Mouse (Mus musculus) forebrain, embryonic 12.5 days (tissue): ENCODE results near the gene Olfr530. TPM values are rescaled to one million over a fixed set of nuclear protein-coding genes. Genes with fewer than 3 reads are reported as not detected.

ENCODE experiments used
- ATAC-seq: fragments of 200-750 bp; cut with Nextera tagmentation; 2 replicates; pipeline ENCODE4 v1.8.0; 2017; ENCODE audit warnings: moderate TSS enrichment; ENCODE audit not compliant: low FRiP score
- H3K27ac ChIP-seq: fragments of 300-500 bp; sonication (generic); 2 replicates; pipeline ENCODE4 v1.5.1; 2016; ENCODE audit warnings: mild to moderate bottlenecking
- H3K27me3 ChIP-seq: fragments of 300-500 bp; sonication (generic); 2 replicates; pipeline ENCODE4 v1.6.1; 2016; ENCODE audit warnings: mild to moderate bottlenecking
- H3K36me3 ChIP-seq: fragments of 300-500 bp; sonication (generic); replicated peaks from 2 replicates; pipeline ENCODE4 v1.6.1; 2016; ENCODE audit warnings: mild to moderate bottlenecking
- H3K4me1 ChIP-seq: fragments of 300-500 bp; sonication (generic); 2 replicates; pipeline ENCODE4 v1.6.1; 2016
- H3K4me2 ChIP-seq: fragments of 300-500 bp; sonication (generic); 2 replicates; pipeline ENCODE4 v1.6.1; 2016; ENCODE audit warnings: mild to moderate bottlenecking, moderate library complexity
- H3K4me3 ChIP-seq: fragments of 300-500 bp; sonication (generic); replicated peaks from 2 replicates; pipeline ENCODE4 v1.5.1; 2016; ENCODE audit warnings: mild to moderate bottlenecking
- H3K9ac ChIP-seq: fragments of 300-500 bp; sonication (generic); 2 replicates; pipeline ENCODE4 v1.6.1; 2016; ENCODE audit warnings: mild to moderate bottlenecking
- H3K9me3 ChIP-seq: fragments of 300-500 bp; sonication (generic); 2 replicates; pipeline ENCODE4 v1.6.1; 2016
- WGBS: fragments of 180-500 bp; shearing (Covaris S2); methylation state at CpG from one replicate; pipeline ENCODE4 v1.1.7; 2016; 5-methylcytosine and 5-hydroxymethylcytosine counted together
- polyA plus RNA-seq: library from polyadenylated mRNA; unstranded; fragments of >200 nt; fragmentation: Nextera tagmentation; extraction: Ambion mirVana; gene quantifications from 2 replicates; pipeline ENCODE4 v1.2.1, GENCODE M21; 2016

Gene Olfr530
- not detected in 2 replicates for polyA plus RNA-seq

GRCm38 (mm10) chr7:140376231-140376630 is at the start of gene Olfr530:
Gene Olfr530 (minus strand): TSS chr7:140376331.
- Histone ChIP-seq H3K9ac (no peak within 1 kb of the TSS), H3K27me3 (no peaks in the 10 kb centered on the region), H3K4me2 (no peak within 1 kb of the TSS), H3K27ac (no peak within 1 kb of the TSS), H3K9me3 (no peaks in the 10 kb centered on the region), H3K4me1 (no peaks in the 10 kb centered on the region), H3K4me3 (no peak within 1 kb of the TSS), H3K36me3 (no peaks in the 10 kb centered on the region)
- 67% methylated on average over 1 of the region's 1 CpGs for WGBS
- no peak for ATAC-seq

- Histone ChIP-seq H3K27me3 (no peaks in the 10 kb centered on the region), H3K27ac (no peak within 1 kb of the TSS), H3K4me1 (no peaks in the 10 kb centered on the region), H3K4me3 (no peak within 1 kb of the TSS), H3K36me3 (no peaks in the 10 kb centered on the region), H3K4me2 (no peak within 1 kb of the TSS), H3K9ac (no peak within 1 kb of the TSS), H3K9me3 (no peaks in the 10 kb centered on the region)
- whole genome bisulfite sequencing = 92% methylated on average over 1 of the region's 1 CpGs
- ATAC-seq = no peak
Measured at GRCm38 (mm10) chr7:140421539-140421938, 45.4 kb upstream of the Olfr530 start, which contains the start of gene Olfr532. Gene Olfr532 (minus strand): TSS chr7:140421639.

- 84% methylated on average over 1 of the region's 1 CpGs for WGBS
- no peak for ATAC-seq
- no peak within 1 kb of the TSS for H3K9ac ChIP-seq
- no peak within 1 kb of the TSS for H3K27ac ChIP-seq
- H3K4me2 ChIP-seq = no peak within 1 kb of the TSS
- no peak within 1 kb of the TSS for H3K4me3 ChIP-seq
- no peaks in the 10 kb centered on the region for H3K4me1 ChIP-seq
- H3K9me3 ChIP-seq = no peaks in the 10 kb centered on the region
- H3K36me3 ChIP-seq = no peaks in the 10 kb centered on the region
- H3K27me3 ChIP-seq = no peaks in the 10 kb centered on the region
Measured at GRCm38 (mm10) chr7:140402818-140403217, 26.7 kb upstream of the Olfr530 start, which contains the start of gene Olfr531. Gene Olfr531 (minus strand): TSS chr7:140402918.

GRCm38 (mm10) chr7:140376911-140377310 is 780 bp upstream of the Olfr530 start:
- no peak overlapping the region for H3K27ac ChIP-seq
- no peak overlapping the region for H3K4me2 ChIP-seq
- 95% methylated on average over 2 of the region's 2 CpGs for WGBS
- H3K4me3 ChIP-seq = no peak overlapping the region
- no peaks in the 10 kb centered on the region for H3K9me3 ChIP-seq
- no peaks in the 10 kb centered on the region for H3K36me3 ChIP-seq
- no peaks in the 10 kb centered on the region for H3K4me1 ChIP-seq
- no peaks in the 10 kb centered on the region for H3K27me3 ChIP-seq
- H3K9ac ChIP-seq = no peak overlapping the region
- ATAC-seq = no peak

- H3K4me2 ChIP-seq = no peak overlapping the region
- ATAC-seq = no peak
- no peaks in the 10 kb centered on the region for H3K36me3 ChIP-seq
- no peaks in the 10 kb centered on the region for H3K27me3 ChIP-seq
- H3K9ac ChIP-seq = no peak overlapping the region
- no peaks in the 10 kb centered on the region for H3K9me3 ChIP-seq
- 78% methylated on average over 4 of the region's 4 CpGs for WGBS
- H3K4me3 ChIP-seq = no peak overlapping the region
- no peak overlapping the region for H3K27ac ChIP-seq
- no peaks in the 10 kb centered on the region for H3K4me1 ChIP-seq
Measured at GRCm38 (mm10) chr7:140374300-140374699, 1.8 kb downstream of the Olfr530 start.

GRCm38 (mm10) chr7:140361571-140361970 is 14.6 kb downstream of the Olfr530 start, which contains the start of gene Olfr60:
Gene Olfr60 (minus strand): TSS chr7:140361671.
- ATAC-seq = no peak
- Histone ChIP-seq H3K4me1 (no peaks in the 10 kb centered on the region), H3K4me2 (no peak within 1 kb of the TSS), H3K9ac (no peak within 1 kb of the TSS), H3K36me3 (no peaks in the 10 kb centered on the region), H3K9me3 (0 out of 2 replicates have a peak, but pooled peaks cover 3% of the 10 kb centered on the region), H3K27me3 (no peaks in the 10 kb centered on the region), H3K27ac (no peak within 1 kb of the TSS), H3K4me3 (no peak within 1 kb of the TSS)
- 70% methylated on average over 3 of the region's 3 CpGs for WGBS

- H3K4me2 ChIP-seq = no peak within 1 kb of the TSS
- H3K9me3 ChIP-seq = no peaks in the 10 kb centered on the region
- WGBS = 70% methylated on average over 2 of the region's 2 CpGs
- no peak within 1 kb of the TSS for H3K27ac ChIP-seq
- H3K9ac ChIP-seq = no peak within 1 kb of the TSS
- ATAC-seq = no peak
- no peaks in the 10 kb centered on the region for H3K36me3 ChIP-seq
- no peak within 1 kb of the TSS for H3K4me3 ChIP-seq
- H3K27me3 ChIP-seq = no peaks in the 10 kb centered on the region
- H3K4me1 ChIP-seq = no peaks in the 10 kb centered on the region
Measured at GRCm38 (mm10) chr7:140333717-140334116, 42.4 kb downstream of the Olfr530 start, which contains the start of gene Olfr527. Gene Olfr527 (plus strand): TSS chr7:140334017.

GRCm38 (mm10) chr7:140329766-140330304 is 46.3 kb downstream of the Olfr530 start:
- Histone ChIP-seq H3K4me2 (no peak overlapping the region), H3K9me3 (no peaks in the 10 kb centered on the region), H3K4me1 (no peaks in the 10 kb centered on the region), H3K9ac (no peak overlapping the region), H3K27me3 (no peaks in the 10 kb centered on the region), H3K36me3 (no peaks in the 10 kb centered on the region), H3K4me3 (no peak overlapping the region), H3K27ac (no peak overlapping the region)
- 64% methylated on average over 1 of the region's 1 CpGs for WGBS
- no peak for ATAC-seq

Other genes starting within 250 kb of the Olfr530 start
- gene Mtg1, start 238.8 kb downstream of the Olfr530 start, polyA plus RNA-seq = 28.2 and 28.9 TPM in 2 replicates
- 1.8 and 1.9 TPM in 2 replicates for gene Sprn, start 221.5 kb downstream of the Olfr530 start, polyA plus RNA-seq
- gene Olfr522, start 211.6 kb downstream of the Olfr530 start, polyA plus RNA-seq = not detected in 2 replicates
- gene Olfr523, start 203.1 kb downstream of the Olfr530 start, polyA plus RNA-seq = 0.05 TPM in 1 of 2 replicates, not detected in the other
- gene Olfr524, start 170.4 kb downstream of the Olfr530 start, polyA plus RNA-seq = not detected in 2 replicates
- 0.11 TPM in 1 of 2 replicates, not detected in the other for gene Cd163l1, start 158.1 kb downstream of the Olfr530 start, polyA plus RNA-seq
- not detected in 2 replicates for gene 5830411N06Rik, start 129.0 kb downstream of the Olfr530 start, polyA plus RNA-seq
- not detected in 2 replicates for gene Olfr525, start 55.5 kb downstream of the Olfr530 start, polyA plus RNA-seq
- not detected in 2 replicates for gene Olfr527, start 42.3 kb downstream of the Olfr530 start, polyA plus RNA-seq
- gene Olfr60, start 14.7 kb downstream of the Olfr530 start, polyA plus RNA-seq = not detected in 2 replicates
- gene Olfr531, start 26.6 kb upstream of the Olfr530 start, polyA plus RNA-seq = not detected in 2 replicates
- gene Olfr532, start 45.3 kb upstream of the Olfr530 start, polyA plus RNA-seq = not detected in 2 replicates
- not detected in 2 replicates for gene Olfr533, start 87.0 kb upstream of the Olfr530 start, polyA plus RNA-seq
- not detected in 2 replicates for gene Olfr535, start 107.9 kb upstream of the Olfr530 start, polyA plus RNA-seq
- not detected in 2 replicates for gene Olfr536, start 131.1 kb upstream of the Olfr530 start, polyA plus RNA-seq
- not detected in 2 replicates for gene Olfr538, start 191.6 kb upstream of the Olfr530 start, polyA plus RNA-seq
- gene Olfr46, start 224.9 kb upstream of the Olfr530 start, polyA plus RNA-seq = not detected in 2 replicates